Mouse (Mus musculus) liver, adult (tissue): ENCODE measurements around the gene Ssbp1.

ENCODE experiments used
- GATA4 ChIP-seq: IDR thresholded peaks from 2 replicates; pipeline ENCODE4 v1.6.1; 2014; ENCODE audit warnings: mild to moderate bottlenecking, low read length; ENCODE audit not compliant: insufficient replicate concordance

Ssbp1 gene

GRCm38 (mm10) chr6:40441276-40441675 is 29.9 kb upstream of the Ssbp1 start:
- TF ChIP-seq GATA4: no peak

- no peak for TF ChIP-seq GATA4
Observed at GRCm38 (mm10) chr6:40441755-40442154, 29.4 kb upstream of the Ssbp1 start.

GRCm38 (mm10) chr6:40443281-40443928 is 27.7 kb upstream of the Ssbp1 start:
- TF ChIP-seq GATA4: no peak

- TF ChIP-seq GATA4: no peak
Observed at GRCm38 (mm10) chr6:40448626-40449025, 22.5 kb upstream of the Ssbp1 start.

GRCm38 (mm10) chr6:40454436-40455041 is 16.6 kb upstream of the Ssbp1 start:
- no peak for TF ChIP-seq GATA4

- TF ChIP-seq GATA4: no peak
Observed at GRCm38 (mm10) chr6:40465710-40466109, 5.4 kb upstream of the Ssbp1 start.

GRCm38 (mm10) chr6:40471720-40472010 is 513 bp downstream of the Ssbp1 start:
- no peak for TF ChIP-seq GATA4

GRCm38 (mm10) chr6:40476132-40476531 is 5.0 kb downstream of the Ssbp1 start:
- no peak for TF ChIP-seq GATA4

GRCm38 (mm10) chr6:40479705-40480104 is 8.6 kb downstream of the Ssbp1 start:
- no peak for TF ChIP-seq GATA4

- no peak for TF ChIP-seq GATA4
Observed at GRCm38 (mm10) chr6:40482318-40482717, 11.2 kb downstream of the Ssbp1 start.

- no peak for TF ChIP-seq GATA4
Observed at GRCm38 (mm10) chr6:40490933-40491332, 19.8 kb downstream of the Ssbp1 start, which contains the start of gene Tas2r137. Tas2r137 (plus strand) TSS chr6:40491233.

- TF ChIP-seq GATA4: no peak
Observed at GRCm38 (mm10) chr6:40493229-40493628, 22.1 kb downstream of the Ssbp1 start, which contains the start of gene Tas2r108. Tas2r108 (plus strand) TSS chr6:40493529.

GRCm38 (mm10) chr6:40519408-40519807 is 48.3 kb downstream of the Ssbp1 start, which contains the start of gene Prss37:
Prss37 (minus strand) TSS chr6:40519508.
- no peak for TF ChIP-seq GATA4
